Mouse (Mus musculus) hindbrain, embryonic 11.5 days (tissue): Measurements from ENCODE around the gene Ubtfl1. TPM values are rescaled to one million over a fixed set of nuclear protein-coding genes. Genes with fewer than 3 reads are reported as not detected.
"Not testable (repeated sequence)": the region's sequence is repeated elsewhere in the genome, so short reads cannot be mapped to it uniquely, and the experiment has no call there.

ENCODE experiments used
- ATAC-seq: fragments of 200-750 bp; cut with Nextera tagmentation; 2 replicates; pipeline ENCODE4 v1.8.0; 2017; ENCODE audit warnings: mild to moderate bottlenecking, moderate TSS enrichment, moderate library complexity; ENCODE audit not compliant: low FRiP score
- DNase-seq: peaks from one replicate; pipeline ENCODE4 v3.0.0-alpha.2; 2015; ENCODE audit warnings: low spot score
- H3K27ac ChIP-seq: fragments of 300-500 bp; sonication (generic); 2 replicates; pipeline ENCODE4 v1.5.1; 2014; ENCODE audit warnings: mild to moderate bottlenecking, low read depth, low read length
- H3K27me3 ChIP-seq: fragments of 300-500 bp; sonication (generic); 2 replicates; pipeline ENCODE4 v1.6.1; 2014; ENCODE audit warnings: mild to moderate bottlenecking, low read length, moderate library complexity, mixed read lengths; ENCODE audit not compliant: control insufficient read depth, insufficient read depth
- H3K36me3 ChIP-seq: fragments of 300-500 bp; sonication (generic); 2 replicates; pipeline ENCODE4 v1.6.1; 2014; ENCODE audit warnings: mild to moderate bottlenecking, low read length, moderate library complexity, mixed read lengths; ENCODE audit not compliant: control insufficient read depth, insufficient read depth
- H3K4me1 ChIP-seq: fragments of 300-500 bp; sonication (generic); replicated peaks from 2 replicates; pipeline ENCODE4 v1.6.1; 2014; ENCODE audit warnings: low read length, mixed read lengths; ENCODE audit not compliant: control insufficient read depth, insufficient read depth
- H3K4me2 ChIP-seq: fragments of 300-500 bp; sonication (generic); replicated peaks from 2 replicates; pipeline ENCODE4 v1.6.1; 2014; ENCODE audit warnings: mild to moderate bottlenecking, low read depth, low read length
- H3K4me3 ChIP-seq: fragments of 300-500 bp; sonication (generic); 2 replicates; pipeline ENCODE4 v1.5.1; 2014; ENCODE audit warnings: low read depth, low read length
- H3K9ac ChIP-seq: fragments of 300-500 bp; sonication (generic); 2 replicates; pipeline ENCODE4 v1.6.1; 2014; ENCODE audit warnings: low read depth, low read length
- H3K9me3 ChIP-seq: fragments of 300-500 bp; sonication (generic); 2 replicates; pipeline ENCODE4 v1.6.1; 2016; ENCODE audit warnings: low read length; ENCODE audit not compliant: control insufficient read depth
- WGBS: fragments of 180-500 bp; shearing (Covaris S2); extraction: QIAGEN DNeasy Blood & Tissue Kit; methylation state at CpG from one replicate; pipeline ENCODE4 v1.1.7; 2014; 5-methylcytosine and 5-hydroxymethylcytosine counted together
- polyA plus RNA-seq: library from polyadenylated mRNA; unstranded; fragments of >200 nt; fragmentation: Nextera tagmentation; extraction: Ambion mirVana; gene quantifications from 2 replicates; pipeline ENCODE4 v1.2.1, GENCODE M21; 2014

Gene Ubtfl1
- polyA plus RNA-seq = not detected in 2 replicates

- H3K36me3 ChIP-seq = no peaks in the 10 kb centered on the region
- whole genome bisulfite sequencing = 79% methylated on average over 1 of the region's 1 CpGs
- H3K4me2 ChIP-seq = no peak within 1 kb of the TSS
- H3K27ac ChIP-seq = no peak within 1 kb of the TSS
- ATAC-seq (no peak), DNase-seq (no peak)
- H3K4me1 ChIP-seq = no peaks in the 10 kb centered on the region
- no peak within 1 kb of the TSS for H3K9ac ChIP-seq
- no peaks in the 10 kb centered on the region for H3K27me3 ChIP-seq
- no peak within 1 kb of the TSS for H3K4me3 ChIP-seq
- no peaks in the 10 kb centered on the region for H3K9me3 ChIP-seq
These were observed at the start of gene Ubtfl1 for GRCm38 (mm10) chr9:18404118-18404517. Gene Ubtfl1 (plus strand): TSS chr9:18404418.

- not testable (repeated sequence) for H3K27me3 ChIP-seq, DNase-seq, H3K9me3 ChIP-seq, H3K36me3 ChIP-seq, H3K4me2 ChIP-seq, H3K9ac ChIP-seq, H3K27ac ChIP-seq, H3K4me3 ChIP-seq, ATAC-seq, H3K4me1 ChIP-seq
- 87% methylated on average over 1 of the region's 1 CpGs for WGBS
These were observed 31.2 kb upstream of the Ubtfl1 start for GRCm38 (mm10) chr9:18373026-18373425.

DNA sequence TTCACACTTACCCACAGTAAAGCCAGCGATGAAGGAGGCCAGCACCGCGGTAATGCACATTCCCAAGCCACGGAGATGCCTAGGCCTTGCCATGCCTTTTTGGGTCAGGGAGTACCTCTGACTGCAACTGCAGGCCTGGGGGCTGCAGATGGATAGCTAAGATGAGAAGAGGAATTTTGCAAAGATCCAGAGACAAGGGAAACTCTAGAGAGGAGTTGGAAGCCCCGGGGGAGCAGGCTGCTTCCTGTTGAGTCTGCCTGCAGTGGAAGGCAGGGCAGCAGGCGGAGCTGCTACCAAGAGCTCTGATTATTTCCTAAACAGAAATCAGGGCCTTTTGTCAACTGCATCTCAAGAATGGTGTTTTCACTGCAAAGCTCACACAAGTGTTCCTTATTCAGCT, 18.4 kb upstream of the Ubtfl1 start:
- H3K27me3 ChIP-seq = no peaks in the 10 kb centered on the region
- no peak for ATAC-seq
- no peak overlapping the region for H3K4me3 ChIP-seq
- H3K36me3 ChIP-seq = no peaks in the 10 kb centered on the region
- H3K4me1 ChIP-seq = no peaks in the 10 kb centered on the region
- no peak overlapping the region for H3K27ac ChIP-seq
- no peak overlapping the region for H3K4me2 ChIP-seq
- peak; percentile 14 for DNase-seq
- no peak overlapping the region for H3K9ac ChIP-seq
- H3K9me3 ChIP-seq = no peaks in the 10 kb centered on the region
- 33% methylated on average over 6 of the region's 6 CpGs for WGBS

DNA sequence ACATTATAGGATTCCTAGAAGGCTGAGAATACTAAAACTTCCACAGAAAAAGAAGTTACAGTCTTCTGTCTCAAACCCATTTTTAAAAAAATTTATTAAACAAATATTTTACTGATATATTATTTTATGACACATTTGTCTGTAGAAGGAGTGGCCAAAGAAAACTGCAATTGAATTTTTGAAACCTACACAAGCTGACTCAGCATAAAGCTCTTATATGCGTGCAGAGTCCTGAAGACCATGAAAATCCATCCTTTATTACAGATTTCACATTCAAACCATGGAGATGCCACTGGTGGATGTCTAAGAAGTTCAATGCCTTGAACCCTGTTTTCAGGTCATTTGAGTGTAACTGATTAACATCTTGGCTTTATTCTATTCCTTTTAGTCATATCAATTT, 4.6 kb upstream of the Ubtfl1 start:
- no peak overlapping the region for H3K27ac ChIP-seq
- H3K4me2 ChIP-seq = no peak overlapping the region
- no peak overlapping the region for H3K9ac ChIP-seq
- DNase-seq = no peak
- no peak overlapping the region for H3K4me3 ChIP-seq
- H3K4me1 ChIP-seq = no peaks in the 10 kb centered on the region
- WGBS = 84% methylated on average over 1 of the region's 1 CpGs
- ATAC-seq = no peak
- no peaks in the 10 kb centered on the region for H3K36me3 ChIP-seq
- no peaks in the 10 kb centered on the region for H3K9me3 ChIP-seq
- no peaks in the 10 kb centered on the region for H3K27me3 ChIP-seq

DNA sequence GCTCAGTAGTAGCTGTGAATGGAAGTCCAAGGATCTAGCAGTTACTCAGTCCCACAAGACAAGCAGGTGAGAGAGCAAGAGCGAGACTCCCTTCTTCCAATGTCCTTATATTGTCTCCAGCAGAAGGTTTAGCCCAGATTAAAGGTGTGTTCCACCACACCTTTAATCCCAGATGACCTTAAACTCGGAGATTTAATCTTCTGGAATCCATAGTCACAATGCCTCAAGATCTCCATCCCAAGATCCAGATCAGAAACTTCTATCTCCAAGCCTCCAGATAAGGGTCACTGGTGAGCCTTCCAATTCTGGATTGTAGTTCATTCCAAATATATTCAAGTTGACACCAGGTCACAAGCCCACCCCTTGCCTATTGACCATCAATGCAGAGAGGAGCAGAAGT, 1.3 kb upstream of the Ubtfl1 start, which contains the start of gene Naalad2:
Gene Naalad2 (minus strand): TSS at position 101 of the 400 bp plus-strand sequence.
- not testable (repeated sequence) for H3K4me3 ChIP-seq, H3K4me2 ChIP-seq, DNase-seq, H3K9ac ChIP-seq, H3K36me3 ChIP-seq, H3K9me3 ChIP-seq, H3K4me1 ChIP-seq, H3K27me3 ChIP-seq, ATAC-seq, H3K27ac ChIP-seq
- WGBS = 94% methylated on average over 2 of the region's 2 CpGs

GRCm38 (mm10) chr9:18412371-18412770, 8.2 kb downstream of the Ubtfl1 start:
- ATAC-seq, H3K4me3 ChIP-seq, H3K36me3 ChIP-seq, H3K27ac ChIP-seq, H3K9me3 ChIP-seq, H3K4me1 ChIP-seq, H3K27me3 ChIP-seq, H3K9ac ChIP-seq, H3K4me2 ChIP-seq, DNase-seq: not testable (repeated sequence)
- 77% methylated on average over 4 of the region's 4 CpGs for WGBS

GRCm38 (mm10) chr9:18430354-18430753, 26.1 kb downstream of the Ubtfl1 start, which contains the start of gene Mbd3l2:
Gene Mbd3l2 (plus strand): TSS chr9:18430654.
- H3K4me1 ChIP-seq = no peaks in the 10 kb centered on the region
- no peak within 1 kb of the TSS for H3K4me2 ChIP-seq
- H3K27me3 ChIP-seq = no peaks in the 10 kb centered on the region
- H3K36me3 ChIP-seq = no peaks in the 10 kb centered on the region
- H3K9me3 ChIP-seq = no peaks in the 10 kb centered on the region
- H3K4me3 ChIP-seq = no peak within 1 kb of the TSS
- ATAC-seq (no peak), DNase-seq (no peak)
- H3K9ac ChIP-seq = no peak within 1 kb of the TSS
- H3K27ac ChIP-seq = no peak within 1 kb of the TSS

DNA sequence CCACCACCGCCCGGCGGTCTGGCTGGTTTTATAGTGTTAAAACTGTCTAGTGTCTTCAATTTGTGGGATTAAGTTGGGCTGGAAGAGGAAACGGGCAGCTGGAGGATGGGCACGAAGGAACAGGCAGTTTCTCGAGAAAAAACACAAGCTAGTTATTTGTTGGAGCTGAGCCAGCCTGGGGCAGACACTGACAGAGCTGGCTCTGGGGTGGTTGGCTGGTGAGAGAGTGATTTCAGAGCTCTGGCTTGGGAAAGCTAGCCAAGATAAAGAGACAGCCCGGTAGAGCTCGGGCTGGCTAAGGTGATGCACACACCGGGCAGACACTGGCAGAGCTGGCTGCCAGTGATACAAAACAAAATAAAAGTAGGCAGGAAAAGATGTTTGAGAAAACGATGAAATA, 27.5 kb downstream of the Ubtfl1 start:
- ATAC-seq (no peak), DNase-seq (no peak)
- Histone ChIP-seq H3K27ac (no peak overlapping the region), H3K27me3 (no peaks in the 10 kb centered on the region), H3K4me2 (no peak overlapping the region), H3K36me3 (no peaks in the 10 kb centered on the region), H3K4me1 (no peaks in the 10 kb centered on the region), H3K9me3 (no peaks in the 10 kb centered on the region), H3K4me3 (no peak overlapping the region), H3K9ac (no peak overlapping the region)
- 86% methylated on average over 10 of the region's 10 CpGs for WGBS

GRCm38 (mm10) chr9:18456520-18456919, 52.3 kb downstream of the Ubtfl1 start:
- Histone ChIP-seq H3K4me1 (no peaks in the 10 kb centered on the region), H3K9ac (no peak overlapping the region), H3K27ac (no peak overlapping the region), H3K27me3 (no peaks in the 10 kb centered on the region), H3K9me3 (no peaks in the 10 kb centered on the region), H3K36me3 (peaks cover 18% of the 10 kb centered on the region), H3K4me2 (no peak overlapping the region), H3K4me3 (no peak overlapping the region)
- DNase-seq (no peak), ATAC-seq (no peak)
- whole genome bisulfite sequencing = 92% methylated on average over 4 of the region's 4 CpGs
